Mouse (Mus musculus) ES-Bruce4 (cell line): ENCODE results near the gene Mgmt. TPM values are rescaled to one million over a fixed set of nuclear protein-coding genes. Genes with fewer than 3 reads are reported as not detected.

ENCODE experiments used
- H3K27ac ChIP-seq: 2 replicates; pipeline ENCODE4 v1.5.1; 2012; ENCODE audit warnings: low read length, inconsistent platforms; ENCODE audit not compliant: insufficient read depth
- H3K27me3 ChIP-seq: 2 replicates; pipeline ENCODE4 v1.6.1; 2012; ENCODE audit warnings: mild to moderate bottlenecking, low read length, inconsistent platforms; ENCODE audit not compliant: control insufficient read depth, poor library complexity, insufficient read depth, severe bottlenecking
- H3K36me3 ChIP-seq: 2 replicates; pipeline ENCODE4 v1.6.1; 2012; ENCODE audit warnings: inconsistent platforms, mild to moderate bottlenecking, low read length, moderate library complexity; ENCODE audit not compliant: control insufficient read depth, poor library complexity, insufficient read depth, severe bottlenecking
- H3K4me1 ChIP-seq: one replicate; pipeline ENCODE4 v1.8.1; 2011; ENCODE audit warnings: low read length; ENCODE audit not compliant: control insufficient read depth, insufficient read depth
- H3K4me3 ChIP-seq: 2 replicates; pipeline ENCODE4 v1.5.1; 2011; ENCODE audit warnings: low read depth, mild to moderate bottlenecking, low read length
- H3K9ac ChIP-seq: 2 replicates; pipeline ENCODE4 v1.6.1; 2012; ENCODE audit warnings: low read depth, mild to moderate bottlenecking, inconsistent platforms; ENCODE audit not compliant: poor library complexity, severe bottlenecking
- H3K9me3 ChIP-seq: replicated peaks from 2 replicates; pipeline ENCODE4 v1.6.1; 2012; ENCODE audit warnings: mild to moderate bottlenecking, low read length, inconsistent platforms; ENCODE audit not compliant: control insufficient read depth, poor library complexity, insufficient read depth, severe bottlenecking
- CTCF ChIP-seq: IDR thresholded peaks from one replicate; pipeline ENCODE4 v1.8.1; 2011; ENCODE audit warnings: low read depth, low read length
- EP300 ChIP-seq: IDR thresholded peaks from 2 replicates; pipeline ENCODE4 v1.6.1; 2011; ENCODE audit warnings: low read depth, low read length; ENCODE audit not compliant: insufficient read depth
- POLR2A ChIP-seq: IDR thresholded peaks from one replicate; pipeline ENCODE4 v1.8.1; 2011; ENCODE audit warnings: low read length; ENCODE audit not compliant: insufficient read depth
- polyA plus RNA-seq: library from polyadenylated mRNA; stranded (reverse); fragments of >200 nt; gene quantifications from 2 replicates; pipeline ENCODE4 v1.2.4, GENCODE M21; 2011; ENCODE audit warnings: low read depth; ENCODE audit not compliant: missing spikeins, insufficient read depth, insufficient read length

Mgmt gene
- polyA plus RNA-seq, 1 experiment = 9.6 TPM

DNA sequence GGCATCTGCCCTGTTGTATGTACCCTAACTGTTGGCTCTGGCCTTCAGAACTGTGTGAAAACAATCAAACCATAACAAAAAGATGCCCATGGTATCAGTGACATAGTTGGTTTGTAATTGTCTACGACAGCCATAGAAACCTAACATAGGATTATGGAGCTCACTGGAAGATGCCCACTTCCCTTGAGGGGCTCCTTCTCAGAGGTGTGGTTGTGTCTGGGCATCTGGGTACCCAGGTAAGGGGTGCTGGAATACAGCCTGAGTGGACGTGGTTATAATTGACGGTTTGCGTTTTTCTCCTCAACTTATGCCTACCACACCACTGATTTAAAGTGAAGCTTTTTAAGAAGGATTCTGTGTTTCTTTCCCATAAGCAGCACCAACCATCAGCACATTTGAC, 28.5 kb upstream of the Mgmt start:
- H3K4me3 ChIP-seq = no peak overlapping the region
- TF ChIP-seq EP300 (no peak), POLR2A (no peak), CTCF (no peak)
- peaks cover 2% of the 10 kb centered on the region for H3K4me1 ChIP-seq
- H3K9ac ChIP-seq = no peak overlapping the region
- H3K36me3 ChIP-seq = no peaks in the 10 kb centered on the region
- no peak overlapping the region for H3K27ac ChIP-seq
- no peaks in the 10 kb centered on the region for H3K27me3 ChIP-seq
- no peaks in the 10 kb centered on the region for H3K9me3 ChIP-seq

DNA sequence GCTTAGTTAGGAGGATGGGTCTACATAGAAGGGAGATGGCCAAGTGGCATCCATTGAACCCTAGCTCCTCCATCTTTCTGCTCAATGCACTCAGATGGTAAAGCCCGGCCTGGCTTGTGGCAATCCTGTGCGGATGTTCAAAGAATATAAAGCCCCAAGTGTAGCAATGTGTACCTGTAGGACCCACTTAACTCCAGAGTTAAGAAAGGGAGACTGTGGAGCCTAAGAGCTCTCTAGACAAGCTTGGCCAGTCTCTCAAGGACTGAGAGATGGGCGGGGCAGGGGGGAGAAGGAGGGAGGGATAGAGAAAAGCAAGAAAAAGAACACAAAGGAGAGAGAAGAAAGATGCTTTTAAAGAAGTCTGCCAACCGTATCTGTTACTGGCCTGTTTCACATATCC, 27.9 kb upstream of the Mgmt start:
- no peak overlapping the region for H3K4me3 ChIP-seq
- H3K9ac ChIP-seq = no peak overlapping the region
- no peaks in the 10 kb centered on the region for H3K9me3 ChIP-seq
- H3K36me3 ChIP-seq = no peaks in the 10 kb centered on the region
- peaks cover 2% of the 10 kb centered on the region for H3K4me1 ChIP-seq
- peaks cover 1% of the 10 kb centered on the region; the same call in 1 of the 2 replicates for H3K27me3 ChIP-seq
- H3K27ac ChIP-seq = no peak overlapping the region
- TF ChIP-seq CTCF (no peak), EP300 (no peak), POLR2A (no peak)

GRCm38 (mm10) chr7:136871535-136871934, 22.9 kb upstream of the Mgmt start:
- no peak for TF ChIP-seq CTCF
- TF ChIP-seq POLR2A = no peak
- Histone ChIP-seq H3K9ac (no peak overlapping the region), H3K4me1 (no peaks in the 10 kb centered on the region), H3K36me3 (no peaks in the 10 kb centered on the region), H3K9me3 (no peaks in the 10 kb centered on the region), H3K4me3 (no peak overlapping the region), H3K27me3 (peaks cover 1% of the 10 kb centered on the region), H3K27ac (no peak overlapping the region)

DNA sequence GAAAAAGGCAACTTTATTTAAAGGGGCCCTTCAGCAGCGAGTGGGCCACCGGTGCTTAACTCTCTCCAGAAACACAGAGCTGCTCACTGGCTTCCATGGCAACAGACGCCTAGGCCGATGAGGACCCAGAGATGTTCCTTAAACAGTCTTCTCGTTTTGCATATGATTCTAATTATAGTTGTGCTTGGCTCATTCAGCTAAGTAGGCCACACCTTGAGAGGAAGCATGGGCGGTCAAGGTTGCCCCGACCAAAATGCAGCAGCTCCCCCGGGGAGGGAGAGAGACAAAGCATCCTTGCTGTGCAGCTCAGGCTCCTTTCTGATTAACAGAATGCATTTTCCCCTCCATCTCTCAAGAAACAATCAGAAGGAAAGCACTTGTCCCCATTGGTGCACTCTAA, 22.4 kb upstream of the Mgmt start:
- Histone ChIP-seq H3K27me3 (peaks cover 1% of the 10 kb centered on the region), H3K9me3 (no peaks in the 10 kb centered on the region), H3K4me1 (no peaks in the 10 kb centered on the region), H3K4me3 (no peak overlapping the region), H3K9ac (no peak overlapping the region), H3K36me3 (no peaks in the 10 kb centered on the region), H3K27ac (no peak overlapping the region)
- TF ChIP-seq POLR2A = no peak
- peak; percentile 90 for TF ChIP-seq EP300

- Histone ChIP-seq H3K4me3 (no peak overlapping the region), H3K4me1 (no peaks in the 10 kb centered on the region), H3K9me3 (no peaks in the 10 kb centered on the region)
These were observed 20.0 kb upstream of the Mgmt start for GRCm38 (mm10) chr7:136874396-136874795.

GRCm38 (mm10) chr7:136880386-136880785, 14.0 kb upstream of the Mgmt start:
- H3K9me3 ChIP-seq = no peaks in the 10 kb centered on the region
- TF ChIP-seq POLR2A = no peak
- TF ChIP-seq CTCF = no peak
- TF ChIP-seq EP300 = no peak
- no peaks in the 10 kb centered on the region for H3K4me1 ChIP-seq
- no peaks in the 10 kb centered on the region for H3K27me3 ChIP-seq
- H3K27ac ChIP-seq = no peak overlapping the region
- H3K4me3 ChIP-seq = no peak overlapping the region
- no peak overlapping the region for H3K9ac ChIP-seq
- H3K36me3 ChIP-seq = no peaks in the 10 kb centered on the region

More at GRCm38 (mm10) chr7:136874396-136874795, 20.0 kb upstream of the Mgmt start:
- TF ChIP-seq EP300 = no peak
- no peak for TF ChIP-seq POLR2A
- no peak for TF ChIP-seq CTCF
- Histone ChIP-seq H3K27ac (no peak overlapping the region), H3K27me3 (peaks cover 1% of the 10 kb centered on the region), H3K9ac (no peak overlapping the region), H3K36me3 (no peaks in the 10 kb centered on the region)
